Mouse (Mus musculus): Measurements from ENCODE around the gene Tmtc1.

- TF ChIP-seq CTCF (conservative IDR thresholded peaks at IDR 0.05; ENCODE audit: low read length) (no peak), NANOG (IDR thresholded peaks at IDR 0.05; ENCODE audit: borderline replicate concordance, low read length) (no peak)
Observed at GRCm38 (mm10) chr6:148381163-148381782, 62.9 kb downstream of the Tmtc1 start.

Data from E14TG2a.4 (cell line).